Mouse (Mus musculus): ENCODE measurements around the gene Fam8a1.

The Fam8a1 gene

GRCm38 (mm10) chr13:46677721-46678120, 8.4 kb downstream of the Fam8a1 start:
- no peak for DNase-seq

DNA sequence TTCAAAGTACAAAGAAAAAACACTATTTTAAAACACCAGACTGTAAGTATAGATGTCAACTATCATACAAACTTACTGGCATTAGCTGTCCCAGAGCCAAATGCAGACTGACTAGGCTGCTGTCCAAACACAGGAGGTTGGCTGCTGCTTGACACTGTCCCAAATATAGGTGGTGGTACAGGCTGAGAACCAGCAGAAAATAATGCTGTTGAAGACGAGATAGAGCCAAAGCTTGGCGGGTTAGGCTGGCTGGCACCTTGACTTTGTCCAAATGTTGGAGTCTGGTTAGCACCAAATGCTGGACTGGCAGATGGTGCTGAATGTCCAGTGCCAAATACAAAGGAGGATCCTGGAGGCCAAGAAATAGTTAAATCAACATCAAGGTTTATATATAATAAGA, 13.6 kb downstream of the Fam8a1 start:
- no peak for DNase-seq

DNA sequence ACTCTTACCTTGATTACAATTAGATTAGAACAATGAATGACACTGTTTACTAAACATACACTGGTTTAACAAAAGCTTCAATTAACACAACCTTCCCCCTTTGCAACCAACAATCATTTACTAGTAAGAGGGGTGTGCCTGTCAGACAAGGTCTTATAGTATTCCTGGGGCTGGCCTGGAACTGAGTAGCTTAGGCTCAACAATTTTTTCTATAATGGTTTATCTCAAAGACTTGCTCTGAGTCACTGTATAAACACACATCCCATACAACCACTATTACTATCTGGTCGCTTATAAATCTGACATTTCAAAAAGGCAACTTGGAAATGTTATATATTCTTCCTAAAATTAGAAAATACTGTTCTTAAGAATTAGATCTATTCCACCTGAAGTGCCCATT, 14.0 kb downstream of the Fam8a1 start:
- no peak for DNase-seq

DNA sequence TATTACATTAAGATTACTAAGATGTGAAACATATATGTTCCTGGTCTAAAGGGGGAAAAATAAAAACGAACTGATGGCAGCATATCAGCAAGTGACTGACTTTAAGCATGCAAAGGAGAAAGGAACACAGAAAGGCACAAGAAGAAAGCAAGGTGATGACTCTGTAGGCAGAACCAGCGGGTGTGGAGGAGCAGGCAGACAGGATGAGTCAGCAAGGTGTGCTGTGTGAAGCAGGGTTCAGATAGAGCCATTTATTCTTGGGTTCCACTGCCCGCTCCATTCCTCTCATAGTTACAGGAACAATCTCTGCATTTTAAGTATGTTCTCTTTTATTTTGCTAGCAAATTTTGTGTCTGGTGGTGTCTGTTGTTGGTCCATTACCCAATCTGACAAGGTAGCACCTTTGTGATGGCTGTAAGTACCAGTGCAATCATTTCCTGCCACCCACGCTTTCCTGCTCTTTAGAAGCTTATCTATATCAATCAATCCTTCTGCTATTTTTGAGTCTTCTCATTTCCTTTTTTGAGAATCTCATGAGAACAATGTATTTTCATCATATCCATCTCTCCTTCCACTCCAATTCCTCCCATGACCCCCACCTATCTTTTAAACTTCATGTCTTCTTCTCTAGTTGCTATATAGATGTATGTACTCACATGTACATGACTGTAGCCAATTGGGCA, 21.4 kb downstream of the Fam8a1 start:
- DNase-seq: no peak

GRCm38 (mm10) chr13:46695296-46695908, 26.1 kb downstream of the Fam8a1 start:
- DNase-seq: no peak

DNA sequence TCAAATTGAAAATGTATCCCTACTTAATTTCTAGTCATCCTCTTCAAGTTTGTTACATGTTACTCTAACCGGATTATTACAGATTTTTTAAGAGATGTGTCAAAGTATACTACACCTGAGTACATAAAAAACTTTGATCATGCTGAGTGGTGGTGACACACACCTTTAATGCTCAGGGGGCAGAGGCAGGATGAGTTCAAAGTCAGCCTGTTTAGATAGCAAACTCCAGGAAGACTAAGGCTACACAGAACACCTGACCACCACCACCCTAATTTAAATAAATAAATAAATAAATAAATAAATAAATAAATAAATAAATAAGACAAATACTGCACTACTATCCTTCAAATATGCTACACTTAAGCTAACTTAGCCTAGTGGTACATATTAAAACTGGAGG, 26.6 kb downstream of the Fam8a1 start:
- no peak for DNase-seq

DNA sequence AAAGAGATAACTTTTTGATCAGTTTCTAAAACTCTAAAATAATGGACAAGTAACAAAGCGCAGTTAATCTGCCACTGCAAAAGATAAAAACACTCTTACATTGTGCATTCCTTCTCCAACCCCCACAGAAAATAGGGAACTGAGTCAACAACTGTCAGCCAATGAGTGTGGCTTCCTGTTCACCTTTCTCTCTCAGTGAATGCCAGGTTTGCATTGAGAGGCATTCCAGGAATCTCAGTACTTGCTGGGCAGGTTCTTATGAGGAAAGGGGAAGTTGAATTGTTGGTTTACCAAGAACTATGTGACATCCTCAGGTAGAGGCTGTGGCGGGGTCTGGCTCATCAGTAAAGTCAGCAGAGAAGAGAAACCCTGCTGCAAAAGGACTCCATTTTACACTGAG, 27.5 kb downstream of the Fam8a1 start:
- no peak for DNase-seq

GRCm38 (mm10) chr13:46699372-46699771, 30.1 kb downstream of the Fam8a1 start:
- no peak for DNase-seq

GRCm38 (mm10) chr13:46701486-46701885, 32.2 kb downstream of the Fam8a1 start:
- no peak for DNase-seq

- DNase-seq: no peak
Measured at GRCm38 (mm10) chr13:46703138-46703537, 33.8 kb downstream of the Fam8a1 start.

DNA sequence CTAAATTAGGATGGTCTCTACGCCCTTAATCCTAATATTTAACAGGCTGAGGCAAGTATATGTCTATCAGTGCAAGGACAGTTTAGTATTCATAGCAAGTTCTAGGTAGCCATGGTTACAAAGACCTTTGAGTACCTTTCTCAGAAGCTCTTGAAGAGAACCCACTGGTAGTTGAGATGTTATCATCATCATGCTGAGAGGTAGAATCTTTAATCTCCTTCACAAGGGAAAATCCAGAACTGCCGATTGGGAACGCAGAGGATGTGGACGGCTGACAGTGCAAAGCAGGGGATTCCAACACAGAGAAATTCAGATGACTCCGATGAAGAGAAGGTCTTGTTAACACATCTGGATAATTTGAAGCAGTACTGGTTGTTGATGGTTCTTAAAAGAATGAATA, 44.2 kb downstream of the Fam8a1 start:
- DNase-seq: no peak

DNA sequence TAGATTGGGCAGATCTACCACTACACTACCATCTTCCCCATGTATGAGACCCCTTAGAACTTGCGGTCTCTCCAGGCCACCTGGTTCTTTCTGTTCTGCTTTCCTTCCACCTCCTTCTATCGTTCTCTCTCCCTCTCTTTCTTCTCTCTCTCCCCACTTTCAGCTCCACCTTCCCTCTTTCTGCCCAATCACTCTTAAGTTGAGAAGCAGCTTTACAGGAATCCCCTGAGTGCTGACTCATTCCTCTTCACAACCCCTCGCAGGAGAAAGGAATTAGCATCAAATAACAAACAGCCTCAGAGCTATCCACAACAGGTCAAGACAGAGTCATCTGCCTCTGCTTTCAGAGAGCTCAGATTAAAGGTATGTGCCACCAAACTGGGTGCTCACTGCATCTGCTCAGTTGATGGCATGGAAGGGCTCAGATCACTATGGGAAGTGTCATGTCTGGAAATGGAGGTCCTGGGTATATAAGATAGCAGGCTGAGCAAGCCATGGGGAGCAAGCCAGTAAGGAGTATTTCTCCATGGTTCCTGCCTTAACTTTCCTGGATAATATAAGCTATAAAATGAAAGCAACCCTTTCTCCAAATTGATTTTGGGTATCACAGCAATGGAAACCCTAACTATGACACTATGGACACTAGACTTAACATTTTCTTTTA, 46.8 kb downstream of the Fam8a1 start:
- no peak for DNase-seq

GRCm38 (mm10) chr13:46718893-46719400, 49.6 kb downstream of the Fam8a1 start:
- no peak for DNase-seq

DNA sequence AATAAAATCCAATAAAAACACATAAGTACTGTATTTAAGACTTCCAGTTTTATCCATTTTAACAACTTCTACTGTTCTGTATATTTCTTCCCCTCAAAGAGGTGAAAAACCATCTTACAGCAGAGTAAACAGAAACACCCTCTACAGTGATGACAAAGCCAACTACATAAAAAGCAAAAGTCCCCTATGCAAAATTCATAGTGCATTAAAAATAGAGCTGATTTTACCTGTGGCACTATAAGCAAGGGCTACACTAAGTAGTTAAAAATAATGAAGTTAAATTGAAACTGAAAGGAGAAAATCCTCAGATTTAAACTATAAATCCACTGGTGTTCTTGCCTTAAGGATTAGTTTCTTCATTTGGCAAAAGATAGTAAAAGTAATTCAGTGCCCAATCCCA, 51.7 kb downstream of the Fam8a1 start:
- no peak for DNase-seq

GRCm38 (mm10) chr13:46724371-46724770, 55.0 kb downstream of the Fam8a1 start:
- no peak for DNase-seq

DNA sequence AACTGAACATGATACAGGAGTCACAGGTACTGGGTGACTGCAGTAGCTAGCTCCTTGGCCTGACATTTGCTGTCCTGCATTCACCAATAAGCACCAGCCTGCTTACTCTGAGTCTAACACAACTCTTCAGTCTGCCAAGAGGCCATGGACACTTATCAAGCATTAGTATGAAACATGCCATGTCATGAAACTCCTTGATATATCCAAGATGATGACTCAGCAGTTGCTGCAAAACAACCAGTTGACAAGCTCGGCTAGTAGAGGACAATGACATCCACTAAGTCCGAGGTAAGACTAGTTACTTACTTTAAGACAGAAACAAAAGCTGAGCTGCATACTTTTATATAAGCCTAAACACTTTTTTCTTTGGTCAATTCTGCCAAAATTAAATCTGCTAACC, 55.9 kb downstream of the Fam8a1 start:
- DNase-seq: no peak

GRCm38 (mm10) chr13:46726288-46727037, 57.1 kb downstream of the Fam8a1 start:
- DNase-seq: peak; percentile 16 to 32

DNA sequence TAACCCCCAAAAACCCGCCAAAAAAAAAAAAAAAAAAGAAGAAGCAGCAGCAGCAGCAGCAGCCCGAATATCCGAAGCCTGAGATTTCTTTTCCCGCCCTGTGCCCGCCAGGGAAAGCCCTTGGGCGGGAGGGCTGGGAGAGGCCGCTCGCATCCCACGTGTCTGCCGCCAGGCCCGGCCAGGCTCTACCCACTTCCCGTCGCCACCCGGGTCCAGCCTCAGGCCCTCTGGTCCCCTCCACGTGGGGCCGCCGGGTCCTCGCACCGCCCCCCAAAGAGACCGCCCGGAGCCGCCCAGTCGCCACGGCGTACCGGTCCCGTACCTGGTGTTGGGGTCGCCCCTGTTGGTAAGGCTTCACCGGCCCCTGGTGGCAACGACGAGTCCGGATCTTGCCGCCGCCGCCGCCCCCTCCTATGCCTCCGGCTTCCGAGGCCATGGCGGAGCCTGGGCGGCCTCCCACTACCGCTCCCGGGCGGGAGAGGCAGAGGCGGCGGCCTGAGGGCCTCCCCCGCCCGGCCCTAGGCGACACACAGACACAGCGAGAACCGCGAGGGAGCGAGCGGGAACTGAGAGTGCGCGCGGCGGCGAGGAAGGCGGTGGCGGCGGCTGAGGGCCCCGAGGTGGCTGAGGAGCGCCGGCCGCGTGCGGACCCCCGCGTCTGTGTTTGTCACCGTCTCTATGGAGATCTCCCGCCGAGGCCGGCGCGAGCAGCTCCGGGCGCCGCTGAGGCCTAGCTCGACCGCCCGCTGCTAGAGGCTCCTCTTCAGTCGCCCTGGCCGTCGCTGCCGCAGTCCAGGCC, 57.9 kb downstream of the Fam8a1 start:
- DNase-seq: peak; percentile 56 to 68

Measured in thymus, adult 18-20 months (tissue).